Mouse (Mus musculus): ENCODE measurements around the gene Khdrbs1. TPM values are rescaled to one million over a fixed set of nuclear protein-coding genes. Genes with fewer than 3 reads are reported as not detected.

The Khdrbs1 gene
- 10.8 and 32.5 TPM in 2 replicates for polyA plus RNA-seq (2012; rRNA removed; ENCODE audit: low replicate concordance)

DNA sequence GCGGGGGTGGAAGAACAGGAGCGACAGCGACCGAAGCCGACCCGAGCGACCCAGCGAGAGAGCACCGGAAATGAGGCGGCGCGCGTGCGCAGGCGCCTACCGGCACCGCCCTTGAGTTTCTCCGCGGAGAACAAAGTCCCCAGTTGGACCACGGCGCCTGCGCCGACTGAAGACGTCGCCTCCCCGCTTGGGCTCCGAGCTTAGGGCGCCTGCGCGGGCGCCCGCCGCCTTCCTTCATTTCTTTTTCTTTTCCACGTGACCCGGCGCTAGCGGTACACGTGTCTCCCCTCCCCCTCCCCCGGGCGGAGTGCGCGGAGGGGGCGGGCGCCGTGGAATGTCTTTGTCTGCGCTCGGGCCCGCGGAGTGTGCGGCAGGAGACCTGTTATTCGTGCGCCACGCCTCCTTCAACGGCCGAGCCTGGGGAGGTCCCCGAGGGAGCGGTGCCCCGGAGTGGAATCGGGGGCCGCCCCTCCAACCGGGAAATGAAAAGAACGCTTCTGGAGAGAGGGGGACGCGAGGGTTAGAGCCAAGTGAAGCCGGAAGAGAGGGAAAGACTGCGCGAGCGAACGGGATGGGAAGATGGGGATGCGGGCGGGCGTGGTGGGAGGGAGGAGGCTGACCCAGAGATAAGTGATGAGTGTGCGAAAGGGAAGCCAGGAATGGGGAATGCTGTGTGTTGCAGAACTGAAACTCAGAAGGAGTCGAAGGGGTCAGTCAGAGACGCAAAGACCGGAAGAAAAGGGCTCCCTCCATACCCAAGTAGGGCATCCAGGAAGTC, at the start of gene Khdrbs1:
Khdrbs1 (minus strand) TSS at position 72 of the 778 bp plus-strand sequence.

DNA sequence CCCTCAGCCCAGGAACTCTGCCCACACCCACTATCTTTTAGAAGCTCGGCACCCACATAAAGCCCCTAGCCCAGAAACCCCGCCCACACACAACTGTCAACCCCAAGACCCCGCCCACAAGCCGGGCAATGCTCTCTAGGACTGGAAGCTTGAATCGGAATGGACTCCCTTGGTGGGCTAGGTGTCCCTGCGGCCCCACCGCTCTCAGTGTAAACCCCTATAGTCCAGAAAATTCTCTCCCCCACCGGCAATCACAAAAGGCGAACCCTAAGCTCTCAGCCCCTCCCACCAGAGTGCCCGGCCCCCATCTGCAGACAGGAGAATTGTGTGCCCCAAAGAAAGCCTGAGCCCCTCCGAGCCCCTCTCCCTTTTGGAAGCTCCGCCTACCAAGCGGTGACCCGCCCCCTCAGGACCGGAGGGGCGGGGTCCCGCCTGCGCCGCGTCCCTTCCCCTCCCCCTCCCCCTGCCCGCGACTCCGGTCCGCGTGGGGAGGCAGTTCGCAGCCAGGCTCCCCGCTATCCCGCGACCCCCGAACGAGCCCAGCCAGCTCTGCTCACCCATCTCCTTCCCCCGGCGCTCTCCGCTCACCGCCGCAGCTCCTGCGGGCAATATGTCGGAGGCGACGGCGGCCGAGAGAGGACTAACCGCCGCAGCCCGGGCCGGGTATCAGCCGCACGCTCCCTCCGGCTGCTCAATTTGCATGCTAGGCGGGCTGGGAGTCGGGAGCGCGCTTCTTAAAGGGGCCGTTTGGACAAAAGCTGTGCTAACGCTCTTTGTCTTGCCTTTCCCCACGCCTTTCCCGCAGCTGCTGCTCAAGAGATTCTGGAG, 45.7 kb downstream of the Khdrbs1 start, which contains the start of gene Tmem39b:
Tmem39b (minus strand) TSS at position 681 of the 828 bp plus-strand sequence.

DNA sequence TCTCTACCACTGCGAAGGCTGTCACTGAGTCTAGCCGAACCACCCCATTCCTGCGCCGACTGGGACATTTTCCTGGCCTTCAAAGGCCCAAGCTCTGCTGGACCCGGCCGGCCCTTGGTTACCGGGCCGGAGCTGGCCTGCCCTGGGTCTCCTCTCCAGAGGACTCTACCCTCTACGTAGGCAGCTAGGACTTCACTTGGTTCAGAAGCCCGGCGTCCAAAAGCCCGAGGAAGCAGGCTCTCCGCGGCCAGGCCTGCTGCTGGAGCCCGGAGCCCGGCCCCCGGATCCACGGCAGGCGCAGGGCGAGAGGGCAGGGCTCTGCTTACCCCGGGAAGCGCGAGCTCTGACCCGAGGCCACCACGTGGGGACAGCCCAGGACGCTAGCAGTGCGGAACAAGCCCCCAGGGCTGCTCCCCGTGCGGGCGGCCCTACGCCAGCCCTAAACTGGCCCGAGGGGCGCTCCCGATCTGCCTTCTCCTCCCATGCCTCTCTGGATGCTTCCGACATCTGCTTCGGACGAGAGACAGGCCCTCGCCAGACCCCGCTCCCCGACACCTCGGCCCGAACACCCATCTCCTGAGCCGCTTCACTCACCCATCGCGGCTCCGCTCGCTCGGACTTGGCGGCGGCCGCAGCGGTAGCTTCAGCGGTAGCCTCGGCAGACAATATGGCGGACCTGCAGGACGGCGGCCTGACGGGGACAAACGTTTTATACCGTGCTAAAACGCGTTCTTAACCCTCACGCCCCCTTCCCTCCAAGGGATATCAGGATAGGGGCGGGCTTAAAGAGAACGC, 69.8 kb downstream of the Khdrbs1 start, which contains the start of gene Kpna6:
Kpna6 (minus strand) TSS at position 685 of the 795 bp plus-strand sequence.

Other genes with a start within 250 kb of the Khdrbs1 start
- 9.7 and 138 TPM in 2 replicates for gene Marcksl1, start 228.7 kb downstream of the Khdrbs1 start, polyA plus RNA-seq (2012; rRNA removed; ENCODE audit: low replicate concordance)
- 74.8 and 88.0 TPM in 2 replicates for gene Hdac1, start 199.6 kb downstream of the Khdrbs1 start, polyA plus RNA-seq (2012; rRNA removed; ENCODE audit: low replicate concordance)
- gene Lck, start 168.7 kb downstream of the Khdrbs1 start, polyA plus RNA-seq (2012; rRNA removed; ENCODE audit: low replicate concordance): 3.9 and 14.2 TPM in 2 replicates
- gene Fam167b, start 163.8 kb downstream of the Khdrbs1 start, polyA plus RNA-seq (2012; rRNA removed; ENCODE audit: low replicate concordance): 5.5 and 9.6 TPM in 2 replicates
- 288 and 471 TPM in 2 replicates for gene Eif3i, start 141.7 kb downstream of the Khdrbs1 start, polyA plus RNA-seq (2012; rRNA removed; ENCODE audit: low replicate concordance)
- 175 and 198 TPM in 2 replicates for gene Tmem234, start 141.6 kb downstream of the Khdrbs1 start, polyA plus RNA-seq (2012; rRNA removed; ENCODE audit: low replicate concordance)
- gene Dcdc2b, start 128.0 kb downstream of the Khdrbs1 start, polyA plus RNA-seq (2012; rRNA removed; ENCODE audit: low replicate concordance): 3.5 and 5.3 TPM in 2 replicates
- 42.7 and 47.4 TPM in 2 replicates for gene Iqcc, start 123.2 kb downstream of the Khdrbs1 start, polyA plus RNA-seq (2012; rRNA removed; ENCODE audit: low replicate concordance)
- gene Ccdc28b, start 118.4 kb downstream of the Khdrbs1 start, polyA plus RNA-seq (2012; rRNA removed; ENCODE audit: low replicate concordance): 29.9 and 47.1 TPM in 2 replicates
- gene Txlna, start 101.2 kb downstream of the Khdrbs1 start, polyA plus RNA-seq (2012; rRNA removed; ENCODE audit: low replicate concordance): 29.3 and 49.8 TPM in 2 replicates
- gene Kpna6, start 69.5 kb downstream of the Khdrbs1 start, polyA plus RNA-seq (2012; rRNA removed; ENCODE audit: low replicate concordance): 45.3 and 52.7 TPM in 2 replicates
- gene Tmem39b, start 45.5 kb downstream of the Khdrbs1 start, polyA plus RNA-seq (2012; rRNA removed; ENCODE audit: low replicate concordance): 19.3 and 45.2 TPM in 2 replicates
- gene Ptp4a2, start 68.9 kb upstream of the Khdrbs1 start, polyA plus RNA-seq (2012; rRNA removed; ENCODE audit: low replicate concordance): 36.9 and 44.1 TPM in 2 replicates
- gene Spocd1, start 186.9 kb upstream of the Khdrbs1 start, polyA plus RNA-seq (2012; rRNA removed; ENCODE audit: low replicate concordance): 0.13 TPM in 1 of 2 replicates, not detected in the other
- 0.99 and 15.8 TPM in 2 replicates for gene Adgrb2, start 242.6 kb upstream of the Khdrbs1 start, polyA plus RNA-seq (2012; rRNA removed; ENCODE audit: low replicate concordance)